Mouse (Mus musculus) spleen, postnatal 4 days (tissue): ENCODE measurements around the gene Ddah2.
"Not testable (repeated sequence)": the region's sequence is repeated elsewhere in the genome, so short reads cannot be mapped to it uniquely, and the experiment has no call there.

Experiments
- DNase-seq, 2 experiments: peaks; one replicate each; pipeline ENCODE4 v3.0.0; 2022; ENCODE audit warnings: low spot score in 2 of 2

Ddah2 gene

GRCm38 (mm10) chr17:35027277-35028068 lies 31.4 kb upstream of the Ddah2 start, which contains the start of gene Sapcd1:
Sapcd1 (minus strand) TSS chr17:35028016.
- DNase-seq, result peak; percentile 43 to 73

DNA sequence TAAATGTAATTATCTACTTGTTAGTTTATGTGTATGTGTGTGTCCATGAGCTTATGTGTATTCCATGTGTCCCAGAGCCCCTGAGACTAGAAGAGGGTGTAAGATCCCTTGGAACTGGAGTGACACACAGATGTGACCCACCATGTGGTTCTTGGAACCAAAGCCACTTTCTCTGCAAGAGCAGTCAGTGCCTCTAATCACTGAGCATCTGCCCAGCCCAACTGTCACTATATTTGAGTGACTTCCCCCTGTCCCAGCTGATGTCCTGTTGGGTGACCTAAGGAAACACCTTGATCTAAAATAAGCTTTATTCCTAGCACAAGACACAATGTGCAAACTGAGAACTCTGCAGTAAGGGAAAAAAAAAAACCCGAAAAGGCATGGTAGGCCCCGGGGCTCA lies 30.5 kb upstream of the Ddah2 start:
- no peak for DNase-seq

DNA sequence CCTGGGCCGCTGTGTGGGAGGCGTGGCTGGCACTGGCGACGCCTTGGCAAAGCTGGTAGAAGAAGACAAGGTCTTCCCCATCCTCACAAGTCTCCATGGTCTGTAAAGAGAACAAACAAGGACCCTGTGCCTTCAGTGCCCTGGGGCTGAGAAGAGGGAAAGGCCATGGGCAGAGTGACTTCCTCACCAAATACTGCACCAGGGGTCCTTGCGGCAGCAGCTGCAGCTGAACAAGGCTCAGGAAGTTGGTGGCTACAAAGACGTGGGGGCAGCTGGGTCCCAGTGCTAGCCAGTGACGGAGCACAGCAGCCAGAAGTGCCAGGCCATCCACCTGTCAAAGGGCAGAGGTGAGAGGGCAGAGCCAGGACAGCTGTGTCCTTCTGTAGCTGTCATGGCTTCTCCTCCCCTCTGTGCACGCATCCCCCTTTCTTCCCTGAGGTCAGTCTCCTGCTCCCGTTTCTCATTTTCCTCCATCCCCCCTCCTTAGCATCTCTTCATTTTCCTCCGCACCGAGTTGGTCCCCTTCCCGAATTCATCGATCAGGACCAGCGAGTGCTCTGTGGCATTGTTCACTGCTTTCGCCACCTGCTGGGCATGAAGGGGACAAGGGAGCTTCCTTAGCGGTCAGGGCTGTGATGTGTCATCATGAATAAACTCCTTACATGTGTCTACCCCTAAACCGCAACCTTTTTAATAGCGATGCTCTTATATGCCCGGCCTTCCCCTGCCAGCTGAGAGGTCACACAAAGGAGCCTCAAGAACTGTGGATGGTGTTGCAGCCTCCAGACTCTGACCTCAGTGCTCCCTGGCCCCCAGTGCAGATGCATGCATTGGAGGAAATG lies 28.9 kb upstream of the Ddah2 start:
- DNase-seq, result peak in 1 of 2 experiments; percentile 73

DNA sequence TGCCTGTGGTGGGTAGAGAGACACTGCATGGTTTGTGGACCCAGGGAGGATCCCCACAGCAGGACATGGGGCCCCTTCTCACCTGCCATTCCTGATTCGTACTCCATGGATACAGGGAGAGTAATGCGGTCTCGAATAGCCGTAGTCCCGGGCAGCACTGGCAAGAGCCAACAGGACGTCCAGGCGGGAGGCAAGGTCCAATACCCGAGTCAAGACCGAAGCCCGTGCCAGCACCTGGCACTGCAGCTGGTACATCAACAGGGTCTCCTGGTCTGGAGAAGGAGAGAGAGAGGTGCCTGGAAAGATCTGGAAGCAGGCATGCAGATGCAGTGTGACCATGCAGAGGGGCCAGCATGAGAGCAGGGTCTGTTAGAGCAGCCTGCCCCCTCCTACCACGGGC lies 27.6 kb upstream of the Ddah2 start:
- peak in 1 of 2 experiments; percentile 61 for DNase-seq

DNA sequence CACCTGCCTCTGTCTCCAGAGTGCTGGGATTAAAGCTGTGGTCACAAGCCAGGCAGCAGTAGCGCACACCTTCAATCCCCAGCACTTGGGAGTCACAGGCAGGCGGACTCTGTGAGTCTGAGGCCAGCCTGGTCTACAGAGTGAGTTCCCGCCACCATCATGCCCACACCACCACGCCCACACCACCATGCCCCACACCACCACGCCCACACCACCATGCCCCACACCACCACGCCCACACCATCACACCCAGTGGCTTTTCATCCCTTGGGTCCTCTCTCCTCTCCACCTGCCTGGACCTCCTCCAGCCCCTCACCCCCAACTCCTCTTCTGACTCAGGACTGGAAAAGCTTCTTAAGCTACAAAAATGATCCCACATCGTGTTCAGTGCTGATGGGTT lies 27.0 kb upstream of the Ddah2 start:
- DNase-seq, result no peak

- DNase-seq, result peak in 1 of 2 experiments; percentile 63
Measured at GRCm38 (mm10) chr17:35032323-35032870, 26.4 kb upstream of the Ddah2 start.

GRCm38 (mm10) chr17:35033703-35034102 lies 25.1 kb upstream of the Ddah2 start:
- not testable (repeated sequence) for DNase-seq

DNA sequence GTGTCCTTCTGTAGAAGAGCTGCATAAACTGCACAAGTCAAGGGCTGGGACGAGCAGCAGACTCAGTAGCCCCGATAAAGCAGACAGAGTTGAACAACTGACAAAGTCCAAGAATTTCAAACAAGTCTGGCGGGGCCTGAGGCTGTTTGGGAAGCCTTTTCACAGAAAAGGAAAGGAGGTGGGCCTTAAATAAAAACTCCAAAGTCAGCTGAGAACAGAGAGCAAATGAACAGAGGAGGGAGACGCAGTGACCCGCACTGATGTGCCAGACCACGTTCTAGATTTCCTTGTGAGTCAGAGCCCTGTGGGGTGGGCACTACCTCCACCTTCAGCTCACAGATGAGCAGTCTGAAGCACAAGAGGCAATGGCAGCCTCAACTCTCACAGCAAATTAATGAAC lies 23.9 kb upstream of the Ddah2 start:
- DNase-seq, result no peak

DNA sequence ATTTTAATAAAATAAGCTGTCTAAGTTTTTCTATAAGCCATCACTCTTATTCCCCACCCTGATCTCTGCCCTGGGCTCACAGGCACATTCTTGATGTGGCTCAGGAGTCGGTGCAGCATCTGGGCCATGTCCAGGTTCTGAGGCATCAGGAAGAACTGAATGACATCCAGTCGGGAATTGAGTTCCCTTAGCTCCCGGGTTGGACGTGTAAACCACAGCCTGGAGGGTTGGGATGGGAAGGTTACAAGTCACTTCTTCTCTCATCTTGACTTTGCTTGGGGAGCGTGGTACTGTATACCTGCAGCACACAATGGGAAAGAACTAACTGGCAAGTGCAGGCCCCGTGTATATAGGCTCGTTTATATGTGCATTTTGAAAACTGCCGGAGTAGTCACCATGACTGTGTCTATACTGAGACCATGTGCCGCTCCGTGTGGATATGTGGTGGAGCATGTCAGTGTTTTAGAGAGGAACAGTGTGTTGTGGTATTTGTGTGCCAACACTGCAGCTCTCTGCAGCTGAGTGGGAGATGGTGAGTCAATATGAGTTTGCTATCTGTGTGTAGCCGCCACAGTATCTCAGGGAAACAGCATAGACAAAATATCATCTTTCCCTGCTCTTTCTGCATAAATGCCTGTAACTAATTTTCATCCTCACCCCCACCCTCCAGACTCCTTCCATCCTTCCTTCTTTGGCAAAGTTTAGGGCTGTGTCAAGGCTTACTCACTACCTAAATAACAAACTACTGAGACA lies 19.5 kb upstream of the Ddah2 start:
- no peak for DNase-seq

GRCm38 (mm10) chr17:35043794-35044193 lies 15.0 kb upstream of the Ddah2 start:
- no peak for DNase-seq

DNA sequence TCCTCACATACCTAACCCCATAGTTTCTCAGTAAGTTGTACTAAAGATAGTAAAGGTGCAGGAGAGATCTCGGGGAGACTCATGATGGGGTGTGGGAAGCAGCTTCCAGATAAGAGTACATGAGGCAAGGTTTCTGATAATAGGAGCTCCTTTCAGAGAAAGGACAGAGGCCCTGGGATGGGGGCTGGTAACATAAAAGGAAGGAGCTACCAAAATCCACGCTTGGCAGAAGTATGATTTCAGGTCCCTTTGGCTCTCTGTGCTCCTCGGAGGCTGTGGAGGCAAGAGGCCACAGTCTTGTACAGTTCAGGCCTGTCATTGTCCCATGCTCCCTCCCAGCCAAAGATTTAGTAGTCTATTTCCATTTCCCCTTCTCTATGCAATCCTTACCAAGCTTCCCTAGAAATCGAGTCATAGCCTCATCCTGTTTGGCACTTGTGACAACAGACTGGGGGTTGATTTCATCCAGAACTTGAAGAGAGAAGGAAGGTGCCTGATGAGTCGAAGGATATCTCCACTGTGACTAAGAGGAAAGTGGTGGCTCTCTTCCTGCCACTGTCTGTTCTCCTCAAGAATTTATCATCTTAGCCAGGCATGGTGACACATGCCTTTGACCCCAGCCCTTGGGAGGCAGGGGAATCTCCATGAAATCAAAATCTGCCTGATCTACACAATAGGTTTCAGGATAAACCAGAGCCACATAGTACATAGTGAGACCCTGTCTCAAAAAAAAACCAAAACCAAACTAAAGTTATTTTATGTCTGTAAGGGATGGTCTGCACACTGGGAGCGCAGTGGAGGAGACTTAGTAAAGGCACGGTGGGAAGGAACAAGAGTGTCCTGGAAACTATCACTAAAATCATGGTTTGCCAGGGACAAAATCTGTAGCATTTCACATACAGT lies 13.7 kb upstream of the Ddah2 start:
- no peak for DNase-seq

DNA sequence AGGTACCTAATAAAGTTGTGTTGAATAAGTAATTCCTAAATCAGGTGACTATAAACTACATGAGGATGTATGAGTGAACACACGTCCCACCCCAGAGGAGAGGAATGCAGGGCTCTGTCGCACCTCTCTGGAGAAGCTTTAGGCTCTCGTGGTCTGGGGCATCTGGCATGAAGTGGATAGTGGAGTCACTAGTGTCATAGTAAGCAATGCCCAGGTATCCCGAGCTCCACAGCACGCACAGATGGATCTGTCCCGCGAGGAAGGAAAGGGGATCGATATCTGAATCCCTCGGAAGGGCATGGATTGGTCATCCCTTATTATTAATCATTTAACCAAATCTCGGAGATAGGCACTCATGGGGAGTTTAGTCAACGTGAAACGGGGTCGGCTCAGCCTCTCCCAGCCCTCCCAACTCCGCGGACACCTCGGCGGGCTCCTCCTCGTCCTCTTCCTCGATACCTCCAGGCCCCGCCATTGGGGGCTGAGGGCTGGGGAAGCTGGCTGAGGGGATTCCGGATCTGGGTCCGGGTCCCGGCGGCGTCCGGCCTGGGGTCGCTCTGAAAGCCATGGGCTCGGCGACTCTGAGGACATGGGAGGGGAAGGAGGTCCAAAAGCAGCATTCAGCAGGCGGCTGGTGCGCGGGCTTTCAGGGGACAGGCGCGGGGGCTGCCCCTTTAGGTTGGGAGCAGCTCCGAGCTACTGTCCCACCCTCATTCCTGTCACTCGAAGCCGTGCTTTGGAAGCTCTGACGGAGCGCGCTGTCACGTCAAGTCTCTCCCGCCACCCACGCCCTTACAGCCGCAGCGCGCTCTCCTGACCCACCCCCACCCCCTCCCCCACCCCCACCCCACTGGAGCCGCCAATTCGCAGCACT lies 12.8 kb upstream of the Ddah2 start:
- DNase-seq, result peak in 1 of 2 experiments; percentile 71

DNA sequence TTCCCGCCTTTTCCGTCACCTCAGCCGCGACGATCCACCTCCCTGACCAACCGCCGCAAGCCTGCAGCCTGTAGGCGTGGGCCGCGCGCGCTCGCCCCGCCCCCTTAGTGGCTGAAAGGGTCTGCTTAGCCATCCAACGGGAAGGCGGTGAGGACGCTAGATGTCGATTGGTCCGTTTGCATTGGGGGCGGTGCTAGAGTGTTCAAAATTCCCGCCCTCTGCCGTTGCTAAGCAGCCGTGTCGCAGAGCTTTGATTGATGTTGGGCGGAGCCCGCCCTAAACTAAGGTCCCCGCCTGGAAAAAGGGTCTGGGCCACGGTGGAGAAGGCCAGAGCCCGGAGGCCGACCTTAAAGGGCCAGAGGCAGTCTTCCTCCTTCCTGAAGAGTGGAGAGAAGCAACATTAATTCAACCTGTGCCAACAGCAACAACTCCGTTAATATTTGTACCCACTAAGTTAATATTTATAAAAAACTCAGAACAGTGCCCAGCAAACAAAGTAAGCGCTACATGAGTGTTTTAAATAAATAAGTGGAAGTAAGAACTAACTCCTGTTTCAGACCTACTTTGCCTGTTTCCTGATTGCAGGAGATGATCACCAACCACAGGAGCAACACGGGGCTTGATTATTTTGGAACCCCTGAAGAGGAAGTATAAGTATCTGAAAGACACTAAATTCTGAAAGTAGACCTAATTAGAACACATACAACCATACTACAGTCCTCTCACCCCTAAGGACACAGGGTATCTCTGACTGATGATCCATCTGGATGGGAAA lies 12.0 kb upstream of the Ddah2 start, which contains the start of gene Msh5:
Gene Msh5, minus strand, starts transcription at position 65 of the 775 bp plus-strand sequence.
- DNase-seq, result peak; percentile 98

DNA sequence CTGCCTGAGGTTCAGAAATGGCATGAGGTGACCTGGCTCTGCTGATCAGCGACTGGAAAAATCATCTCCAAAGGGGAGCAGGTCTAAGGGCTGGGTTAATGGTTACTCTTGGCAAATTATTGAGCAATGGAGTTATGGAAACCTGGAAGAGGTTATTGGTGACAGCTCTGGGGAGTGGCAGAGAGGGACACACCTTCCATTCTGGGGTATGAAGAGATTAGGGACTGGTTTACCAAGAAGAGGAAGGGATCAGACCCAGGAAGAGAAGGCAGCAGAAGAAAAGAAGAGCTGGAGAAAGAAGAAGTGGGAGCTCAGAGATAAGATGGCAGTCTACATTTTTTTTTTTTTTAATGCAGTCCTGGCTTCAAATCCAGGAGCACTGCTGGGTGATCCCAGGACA lies 11.1 kb upstream of the Ddah2 start:
- DNase-seq, result no peak

DNA sequence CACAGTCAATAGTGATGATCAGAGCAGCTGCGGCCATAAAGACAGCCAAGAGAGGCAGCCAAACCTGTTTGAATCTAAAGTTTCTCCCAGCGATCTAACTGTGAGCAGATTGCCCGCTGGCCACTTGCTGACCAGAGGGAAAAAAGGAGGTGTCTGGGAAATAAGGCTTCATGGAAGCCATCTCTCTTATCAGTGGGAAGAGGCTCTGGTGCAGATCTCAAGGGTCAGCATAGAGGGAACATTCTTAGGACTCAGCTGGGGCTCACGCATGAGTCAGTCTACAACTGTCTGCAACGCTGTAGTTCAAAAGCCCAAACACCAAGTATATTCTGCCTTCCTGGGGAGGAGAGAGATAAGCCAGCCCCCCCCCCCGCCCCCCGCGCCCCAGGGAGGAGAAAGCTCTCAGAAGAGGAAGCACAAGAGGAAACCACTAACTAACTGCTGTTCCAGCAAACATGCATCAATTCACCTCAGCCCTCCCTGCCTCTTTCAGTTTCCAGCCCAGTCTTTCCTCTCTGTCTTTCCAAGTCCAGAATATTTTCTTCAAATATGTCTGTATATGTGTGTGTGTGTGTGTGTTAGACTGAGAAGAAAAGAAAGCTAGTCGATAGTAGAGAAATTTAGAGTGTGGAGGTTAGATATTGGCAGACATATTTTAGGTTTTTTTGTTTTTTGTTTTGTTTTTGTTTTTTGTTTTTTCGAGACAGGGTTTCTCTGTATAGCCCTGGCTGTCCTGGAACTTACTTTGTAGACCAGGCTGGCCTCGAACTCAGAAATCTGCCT lies 10.5 kb upstream of the Ddah2 start:
- DNase-seq, result peak; percentile 41 to 69

DNA sequence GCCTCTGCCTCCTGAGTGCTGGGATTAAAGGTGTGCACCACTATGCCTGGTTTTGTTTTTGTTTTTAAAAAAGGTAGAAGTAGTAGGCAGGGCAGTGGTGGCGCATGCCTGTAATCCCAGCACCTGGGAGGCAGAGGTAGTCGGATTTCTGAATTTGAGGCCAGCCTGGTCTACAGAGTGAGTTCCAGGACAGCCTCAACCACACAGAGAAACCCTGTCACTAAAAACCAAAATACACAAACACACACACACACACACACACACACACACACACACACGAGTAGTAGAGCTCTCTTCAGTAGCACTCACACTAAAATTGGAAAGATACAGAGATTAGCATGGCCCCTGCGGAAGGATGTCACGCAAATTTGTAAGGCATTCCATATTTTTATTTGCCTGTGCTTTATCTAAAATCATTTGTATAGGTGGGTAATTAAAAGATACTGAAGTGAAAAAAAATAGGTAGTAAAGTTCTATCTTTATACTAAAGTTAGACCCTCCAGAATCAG lies 9.8 kb upstream of the Ddah2 start:
- no peak for DNase-seq

- DNase-seq, result peak; percentile 70 to 82
Measured at GRCm38 (mm10) chr17:35049561-35050016, 9.2 kb upstream of the Ddah2 start, which contains the start of gene Clic1. Clic1 (plus strand) TSS chr17:35049966.
